Mouse (Mus musculus) adrenal gland, adult 8-10 months (tissue): ENCODE results near the gene Cep112. TPM values are rescaled to one million over a fixed set of nuclear protein-coding genes. Genes with fewer than 3 reads are reported as not detected.
"Not testable (repeated sequence)": the region's sequence is repeated elsewhere in the genome, so short reads cannot be mapped to it uniquely, and the experiment has no call there.

Experiments
- DNase-seq: peaks from one replicate; pipeline ENCODE4 v3.0.0; 2022
- total RNA-seq, 4 experiments: library from RNA; stranded (reverse); gene quantifications; 2 replicates each; pipeline ENCODE4 v1.2.4; 2022

Cep112 gene
- total RNA-seq, 4 experiments from 2014 or later, result 5.7 to 19.4 (median 15.1) TPM

DNA sequence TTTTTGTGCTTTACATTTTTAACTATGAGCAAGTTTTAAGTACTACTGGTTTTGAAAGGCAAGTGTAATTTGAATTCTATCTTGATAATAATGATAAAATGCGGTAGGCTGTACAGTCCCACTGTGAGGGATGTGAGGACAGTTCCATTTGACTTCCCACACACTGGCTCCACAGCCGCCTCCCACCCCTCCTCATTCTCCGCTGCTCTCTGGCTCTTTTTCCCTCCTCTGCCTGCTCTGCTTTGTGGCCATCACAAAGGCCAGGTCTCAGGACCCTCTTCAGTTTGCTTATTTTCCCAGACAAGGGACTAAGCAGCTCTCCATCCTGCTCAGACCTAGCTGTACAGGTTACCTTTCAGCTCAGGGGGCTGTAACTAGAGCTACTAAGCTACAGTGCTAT, 379.0 kb downstream of the Cep112 start:
- DNase-seq, result no peak

GRCm38 (mm10) chr11:108805947-108806346, 381.0 kb downstream of the Cep112 start:
- no peak for DNase-seq

- no peak for DNase-seq
Observed at GRCm38 (mm10) chr11:108809626-108810025, 384.6 kb downstream of the Cep112 start.

DNA sequence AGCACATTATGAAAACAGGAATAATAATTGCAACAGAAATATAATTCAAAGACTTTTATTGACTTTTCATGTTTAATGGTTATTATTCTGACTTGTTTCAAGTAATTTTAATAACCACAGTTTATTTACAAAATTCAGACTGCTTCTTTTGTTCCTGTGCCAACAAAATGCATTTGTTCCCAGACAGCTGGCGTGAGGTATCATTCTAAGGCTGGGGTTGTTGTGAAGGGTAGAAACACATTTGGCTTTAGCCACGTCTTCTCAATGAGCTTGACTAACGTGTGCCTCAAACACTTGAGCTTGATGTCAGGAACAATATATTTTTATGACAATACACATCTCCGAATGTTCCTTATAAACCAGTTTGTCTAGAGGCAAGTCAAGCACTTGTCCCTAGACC, 396.8 kb downstream of the Cep112 start:
- no peak for DNase-seq

DNA sequence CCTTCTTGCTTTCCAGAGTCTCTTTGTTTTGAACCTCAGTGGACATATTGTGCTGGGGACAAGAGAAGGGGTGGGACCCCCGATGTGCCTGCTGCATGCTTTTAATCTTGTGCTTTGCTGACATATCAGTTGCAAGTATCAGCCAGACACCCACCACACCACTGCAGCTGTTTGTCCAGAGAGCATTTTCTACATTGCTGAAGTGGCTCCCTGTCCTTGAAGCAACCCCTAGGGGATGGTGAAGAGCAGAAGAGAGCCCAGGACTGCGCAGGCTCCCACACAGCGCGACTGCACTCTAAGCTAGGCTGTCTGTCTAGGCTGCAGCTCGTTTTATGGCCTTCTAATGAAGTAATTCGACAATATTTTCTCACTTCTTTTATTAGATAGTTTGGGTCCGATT, 397.3 kb downstream of the Cep112 start:
- no peak for DNase-seq

DNA sequence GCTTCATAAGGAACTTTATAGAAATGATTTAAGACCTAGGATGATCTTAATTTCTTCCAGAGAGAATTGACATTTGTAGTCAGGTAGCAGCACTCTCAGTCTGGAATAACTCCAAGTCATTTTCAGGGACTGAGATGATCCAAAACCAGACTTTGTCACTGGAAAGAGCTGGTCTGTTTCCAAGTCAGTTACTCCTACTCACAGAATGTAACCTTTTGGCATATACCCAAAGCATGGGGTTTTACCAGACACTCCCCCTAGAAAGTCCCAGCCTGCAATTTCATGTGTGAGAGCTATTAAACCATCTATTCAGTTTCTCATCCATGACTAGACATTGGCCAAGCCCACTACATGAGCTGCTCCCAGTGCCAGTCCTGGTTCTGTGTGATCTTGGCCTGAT, 402.3 kb downstream of the Cep112 start:
- no peak for DNase-seq

- DNase-seq, result peak; percentile 4
Observed at GRCm38 (mm10) chr11:108828374-108829025, 403.5 kb downstream of the Cep112 start.

DNA sequence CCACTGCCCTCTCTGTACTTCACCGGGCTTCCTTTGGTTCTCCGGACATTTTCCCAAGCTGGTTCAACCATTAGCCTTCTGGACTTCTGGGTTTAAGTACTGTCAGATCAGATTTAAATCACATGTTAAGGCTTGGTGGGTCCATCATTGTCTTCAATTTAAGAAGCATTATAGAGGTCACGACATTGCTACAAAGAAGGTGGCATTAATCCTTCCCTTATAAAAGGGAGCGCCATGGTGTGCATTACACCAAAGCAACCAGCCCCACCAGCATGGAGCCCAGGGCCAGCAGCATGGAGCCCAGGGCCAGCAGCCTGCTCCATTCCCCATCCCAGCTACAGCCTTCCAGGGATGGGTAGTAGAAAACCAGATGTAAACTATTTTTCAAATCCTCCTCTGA, 411.7 kb downstream of the Cep112 start:
- DNase-seq, result no peak

- no peak for DNase-seq
Observed at GRCm38 (mm10) chr11:108840195-108840594, 415.2 kb downstream of the Cep112 start.

- DNase-seq, result no peak
Observed at GRCm38 (mm10) chr11:108842765-108843164, 417.8 kb downstream of the Cep112 start.

GRCm38 (mm10) chr11:108845971-108846370, 421.0 kb downstream of the Cep112 start:
- no peak for DNase-seq

GRCm38 (mm10) chr11:108846479-108846878, 421.5 kb downstream of the Cep112 start:
- no peak for DNase-seq

- no peak for DNase-seq
Observed at GRCm38 (mm10) chr11:108851771-108852170, 426.8 kb downstream of the Cep112 start.

- no peak for DNase-seq
Observed at GRCm38 (mm10) chr11:108857254-108857653, 432.3 kb downstream of the Cep112 start.

DNA sequence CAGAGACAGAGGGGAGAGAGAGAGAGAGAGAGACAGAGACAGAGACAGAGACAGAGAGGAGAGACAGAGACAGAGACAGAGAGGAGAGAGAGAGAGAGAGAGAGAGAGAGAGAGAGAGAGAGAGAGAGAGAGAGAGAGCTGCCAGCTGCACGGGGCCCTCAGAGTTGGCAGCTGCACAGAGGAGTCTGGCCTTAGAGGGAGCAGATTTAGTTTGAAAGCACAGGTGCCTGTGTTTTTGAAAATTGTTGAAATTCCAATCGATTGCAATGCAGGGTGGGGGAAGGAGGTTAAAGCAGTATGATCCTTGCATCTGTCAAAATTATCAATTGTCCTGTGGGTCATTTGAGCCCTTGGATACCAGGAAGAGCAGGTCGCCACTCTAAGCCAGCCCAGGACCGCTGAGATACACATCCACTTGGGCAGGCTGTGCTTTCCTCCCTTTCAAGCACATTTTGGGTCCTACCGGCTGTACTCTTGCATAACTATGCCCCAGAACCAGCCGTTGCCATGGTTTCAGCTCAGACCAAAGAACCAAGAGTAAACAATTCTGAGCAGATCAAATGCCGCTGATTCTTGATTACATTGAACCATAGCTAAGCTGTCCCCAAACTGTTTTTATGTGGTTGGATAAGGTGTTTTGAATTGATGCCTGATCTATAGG, 432.8 kb downstream of the Cep112 start:
- peak; percentile 25 for DNase-seq

DNA sequence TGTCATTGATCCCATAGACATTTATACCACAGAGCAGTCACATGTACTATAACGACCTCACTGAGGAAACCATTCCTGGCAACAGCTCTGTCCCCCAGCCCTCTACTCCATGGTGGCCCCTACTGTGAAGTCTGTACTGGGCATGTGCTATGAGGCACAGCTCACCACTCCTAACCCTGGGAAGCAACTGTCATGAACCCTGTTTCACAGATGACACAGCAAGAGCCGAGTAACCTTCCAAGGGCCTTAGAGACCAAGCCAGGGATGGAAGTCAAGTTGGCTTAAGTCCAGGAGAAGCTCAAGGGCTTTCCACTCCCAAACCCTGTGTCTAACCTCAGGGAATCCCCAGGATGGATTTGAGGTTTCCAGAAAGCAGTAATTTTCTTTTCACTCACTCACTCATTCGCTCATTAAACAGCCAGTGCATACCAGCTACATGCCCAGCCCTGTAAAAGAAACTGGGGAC, 433.4 kb downstream of the Cep112 start:
- peak; percentile 23 for DNase-seq

DNA sequence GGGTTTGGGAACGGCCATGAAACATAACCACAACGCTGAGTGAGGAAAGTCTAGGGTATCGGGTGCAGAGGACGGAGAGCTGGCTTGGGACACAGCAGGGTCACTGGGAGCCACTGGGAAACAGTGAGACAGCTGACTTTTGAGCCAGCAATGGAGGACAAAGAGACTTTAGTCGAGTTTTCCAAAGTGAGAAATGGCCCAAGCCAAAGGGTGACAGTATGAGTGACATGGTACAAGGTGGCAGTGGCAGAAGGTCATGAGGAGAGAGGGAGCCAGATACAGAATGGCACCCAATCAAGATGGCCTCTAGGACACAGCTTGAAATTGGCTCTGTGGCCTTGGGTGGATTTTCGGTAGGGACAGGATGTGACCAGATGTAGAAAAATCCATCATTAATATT, 433.9 kb downstream of the Cep112 start:
- no peak for DNase-seq

DNA sequence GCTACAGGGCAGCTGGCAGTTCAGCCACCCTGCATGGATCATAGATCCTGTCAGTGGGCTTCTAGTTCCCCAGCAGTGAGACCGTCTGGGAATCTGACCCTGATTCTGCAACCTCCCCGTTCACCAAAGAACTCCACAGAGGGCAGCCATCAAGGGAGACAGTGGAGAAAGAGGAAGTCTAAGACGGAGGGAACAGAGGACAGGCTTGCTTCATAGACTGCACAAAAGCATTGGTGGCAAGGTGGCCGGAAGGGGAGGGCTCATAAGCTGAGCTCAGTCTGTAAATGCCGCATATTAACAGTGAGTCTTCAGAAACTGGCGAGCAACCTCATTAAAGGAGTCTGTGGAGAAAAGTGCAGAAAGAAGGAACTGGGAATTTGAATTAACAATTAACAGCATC, 437.4 kb downstream of the Cep112 start:
- no peak for DNase-seq

- DNase-seq, result no peak
Observed at GRCm38 (mm10) chr11:108865746-108866145, 440.8 kb downstream of the Cep112 start.

DNA sequence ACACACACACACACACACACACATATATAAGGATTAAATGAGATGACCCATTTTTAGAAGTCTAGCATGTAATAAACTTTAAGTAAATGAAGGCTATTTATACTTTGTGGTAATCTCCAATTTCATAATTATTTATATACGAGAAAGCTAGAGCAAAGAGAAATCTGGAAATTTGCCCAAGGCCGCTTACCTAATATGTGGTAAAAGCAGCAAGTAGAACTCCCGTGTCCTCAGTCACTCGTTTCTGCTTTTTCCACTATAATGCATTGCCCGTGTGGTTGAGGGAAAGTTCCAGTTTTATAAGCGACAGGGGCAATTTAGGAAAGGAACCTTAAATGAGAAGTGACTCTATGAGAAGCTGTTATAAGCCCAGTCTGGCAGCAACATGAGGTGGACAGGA, 442.5 kb downstream of the Cep112 start:
- no peak for DNase-seq

- not testable (repeated sequence) for DNase-seq
Observed at GRCm38 (mm10) chr11:108871284-108871683, 446.3 kb downstream of the Cep112 start.

GRCm38 (mm10) chr11:108871748-108872147, 446.8 kb downstream of the Cep112 start:
- no peak for DNase-seq

DNA sequence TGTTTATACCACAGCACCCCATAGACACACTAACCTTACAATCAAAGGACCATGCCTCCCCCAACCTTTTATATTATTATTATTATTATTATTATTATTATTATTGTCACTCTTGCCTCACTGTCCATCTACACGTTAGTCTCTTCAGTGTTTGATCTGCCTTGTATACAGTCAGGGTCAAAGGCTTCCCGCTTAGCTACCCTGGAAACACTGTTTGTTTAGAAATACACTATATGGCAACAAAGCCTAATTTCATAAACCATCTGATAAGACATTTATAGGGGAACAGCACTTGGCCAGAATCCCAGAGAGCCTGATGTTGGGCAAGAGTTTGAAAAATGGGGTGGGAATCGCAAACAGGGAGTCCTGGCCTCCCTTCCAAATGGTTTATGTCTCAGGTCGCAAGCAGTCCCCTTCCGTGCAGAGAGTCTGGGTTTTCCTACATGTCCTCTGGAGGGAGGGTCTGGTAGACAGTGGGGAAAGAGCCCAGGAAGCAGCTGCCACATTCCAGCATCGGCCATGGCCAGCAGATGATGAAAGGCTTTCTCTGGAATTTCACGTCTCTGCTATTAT, 451.7 kb downstream of the Cep112 start:
- no peak for DNase-seq

- DNase-seq, result no peak
Observed at GRCm38 (mm10) chr11:108877520-108877919, 452.5 kb downstream of the Cep112 start.
